Mouse (Mus musculus): ENCODE results near the gene Fam170b. TPM values are rescaled to one million over a fixed set of nuclear protein-coding genes. Genes with fewer than 3 reads are reported as not detected.

Gene Fam170b
- polyA plus RNA-seq, 1 experiment from 2014 or later: 0.17 TPM

DNA sequence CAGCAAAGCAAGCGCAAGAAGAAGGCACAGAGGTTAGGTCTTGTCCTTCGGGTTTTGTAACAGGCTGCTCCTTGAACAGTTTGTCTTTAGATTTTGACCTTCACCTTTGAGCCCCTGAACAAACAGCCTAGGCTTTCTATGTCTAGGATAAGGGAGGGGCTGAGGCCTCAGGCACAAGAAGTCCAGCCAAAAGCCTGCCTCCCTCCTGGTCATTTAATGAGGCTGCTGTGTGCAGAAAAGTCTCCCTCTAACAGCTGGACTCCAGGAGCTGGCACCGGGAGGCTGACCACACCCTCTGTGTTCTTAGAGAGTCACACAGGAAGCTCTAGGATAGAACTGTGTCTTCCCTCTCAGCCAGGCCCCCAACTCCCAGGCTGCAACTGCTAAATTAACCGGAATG lies 6.6 kb upstream of the Fam170b start:
- no peak for TF ChIP-seq CTCF (IDR thresholded peaks at IDR 0.05; ENCODE audit: low read depth)
- no peak overlapping the region for H3K4me3 ChIP-seq (ENCODE audit: low read depth, low read length)
- no peaks in the 10 kb centered on the region for H3K27me3 ChIP-seq (ENCODE audit: insufficient read depth, low read length)
- no peak overlapping the region for H3K4me2 ChIP-seq
- no peaks in the 10 kb centered on the region for H3K36me3 ChIP-seq (ENCODE audit: insufficient read depth)
- no peak overlapping the region for H3K9ac ChIP-seq
- DNase-seq: peak; percentile 67
- no peaks in the 10 kb centered on the region for H3K9me3 ChIP-seq (ENCODE audit: low read depth, low read length)
- H3K27ac ChIP-seq (ENCODE audit: low read depth): peak overlapping the region; percentile 90
- peaks cover 37% of the 10 kb centered on the region for H3K4me1 ChIP-seq (ENCODE audit: insufficient read depth)
- peak; percentile 29 for ATAC-seq (ENCODE audit: insufficient read depth)
- WGBS: 31% methylated on average over 4 of the region's 4 CpGs

DNA sequence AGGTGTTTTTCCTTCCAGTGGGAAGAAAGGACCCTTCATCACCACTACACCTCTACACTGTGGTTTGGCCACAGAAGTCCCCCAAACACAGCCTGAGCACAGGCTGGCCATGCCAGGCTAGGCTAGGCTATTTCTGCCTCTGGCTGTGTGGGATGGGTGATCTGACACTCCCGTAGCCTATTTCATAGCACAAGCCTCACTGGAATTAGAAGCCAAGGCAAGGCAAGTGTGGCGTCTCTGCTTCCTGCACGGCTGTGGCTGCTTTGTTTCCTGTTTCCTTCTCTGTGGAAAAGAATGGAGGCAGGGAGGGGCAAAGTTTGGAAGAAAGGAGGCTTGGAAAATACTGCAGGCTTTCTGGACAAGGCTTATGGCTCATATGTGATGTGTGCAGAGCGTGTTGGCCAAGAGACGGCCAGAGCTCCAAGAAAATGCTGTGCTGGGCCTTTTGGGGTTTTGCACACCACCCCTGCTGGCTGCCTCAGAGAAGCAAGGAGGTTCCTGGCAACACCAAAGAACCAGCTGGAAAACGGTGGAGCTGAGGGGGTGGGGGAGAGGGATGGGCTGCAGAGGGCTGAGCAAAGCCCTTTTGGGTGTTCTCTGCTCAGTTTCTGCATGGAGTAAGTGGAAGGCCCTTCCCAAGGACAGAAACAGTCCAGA lies 5.6 kb upstream of the Fam170b start:
- H3K27ac ChIP-seq (ENCODE audit: low read depth): peak overlapping the region; percentile 90
- no peak overlapping the region for H3K9ac ChIP-seq
- H3K4me1 ChIP-seq (ENCODE audit: insufficient read depth): peaks cover 41% of the 10 kb centered on the region
- WGBS: 28% methylated on average over 6 of the region's 6 CpGs
- no peaks in the 10 kb centered on the region for H3K36me3 ChIP-seq (ENCODE audit: insufficient read depth)
- no peaks in the 10 kb centered on the region for H3K27me3 ChIP-seq (ENCODE audit: insufficient read depth, low read length)
- ATAC-seq (ENCODE audit: insufficient read depth): peak; percentile 28
- DNase-seq: peak; percentile 74
- H3K4me2 ChIP-seq: no peak overlapping the region
- H3K9me3 ChIP-seq (ENCODE audit: low read depth, low read length): no peaks in the 10 kb centered on the region
- no peak overlapping the region for H3K4me3 ChIP-seq (ENCODE audit: low read depth, low read length)
- peak; percentile 31; the same call in 1 of the 2 replicates for TF ChIP-seq CTCF (IDR thresholded peaks at IDR 0.05; ENCODE audit: low read depth)

DNA sequence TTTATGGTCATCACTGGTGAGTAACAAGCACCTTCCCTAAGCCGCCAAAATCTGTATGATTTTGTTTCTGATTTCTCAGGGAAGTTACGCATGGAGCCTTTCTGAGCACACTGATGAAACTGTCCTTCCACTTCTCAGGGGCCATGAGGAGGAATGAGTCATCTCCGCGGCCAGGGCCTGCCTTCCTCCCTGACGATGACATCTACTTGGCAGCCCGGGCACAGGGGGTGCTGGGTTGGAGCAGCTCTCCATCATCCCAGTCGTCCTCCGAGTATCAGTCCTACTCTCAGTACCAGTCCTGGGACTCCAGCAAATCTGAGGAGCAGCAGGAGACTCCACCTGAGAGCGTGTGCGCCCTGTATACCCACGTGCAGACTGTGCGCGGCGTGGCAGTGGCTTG lies 1.4 kb downstream of the Fam170b start:
- Histone ChIP-seq H3K27me3 (ENCODE audit: insufficient read depth, low read length) (no peaks in the 10 kb centered on the region), H3K27ac (ENCODE audit: low read depth) (no peak overlapping the region), H3K4me2 (no peak overlapping the region), H3K4me1 (ENCODE audit: insufficient read depth) (0 out of 2 replicates have a peak, but pooled peaks cover 4% of the 10 kb centered on the region), H3K36me3 (ENCODE audit: insufficient read depth) (no peaks in the 10 kb centered on the region), H3K9ac (no peak overlapping the region), H3K9me3 (ENCODE audit: low read depth, low read length) (no peaks in the 10 kb centered on the region), H3K4me3 (ENCODE audit: low read depth, low read length) (no peak overlapping the region)
- 74% methylated on average over 14 of the region's 14 CpGs for WGBS
- TF ChIP-seq CTCF (IDR thresholded peaks at IDR 0.05; ENCODE audit: low read depth): no peak
- no peak for ATAC-seq (ENCODE audit: insufficient read depth)
- DNase-seq: no peak

DNA sequence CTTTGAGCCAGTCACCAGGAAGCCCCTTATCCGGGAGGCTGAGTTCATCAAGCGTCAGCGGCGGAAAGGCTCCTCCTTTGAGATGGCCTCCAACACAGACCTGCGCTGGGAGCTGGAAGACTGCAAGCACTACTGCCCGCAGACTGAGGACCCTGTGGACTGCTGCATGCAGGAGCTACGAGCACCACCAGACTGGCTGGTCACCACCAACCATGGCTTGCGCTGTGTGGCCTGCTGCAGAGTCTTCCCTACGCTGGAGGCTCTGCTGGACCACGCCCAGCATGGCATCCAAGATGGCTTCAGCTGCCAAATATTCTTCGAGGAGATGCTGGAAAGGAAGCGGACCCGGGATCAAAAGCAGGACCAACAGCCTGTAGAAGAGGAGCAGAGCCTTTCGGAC lies 1.8 kb downstream of the Fam170b start:
- Histone ChIP-seq H3K4me1 (ENCODE audit: insufficient read depth) (0 out of 2 replicates have a peak, but pooled peaks cover 4% of the 10 kb centered on the region), H3K4me2 (no peak overlapping the region), H3K9me3 (ENCODE audit: low read depth, low read length) (no peaks in the 10 kb centered on the region), H3K9ac (no peak overlapping the region), H3K36me3 (ENCODE audit: insufficient read depth) (no peaks in the 10 kb centered on the region), H3K27ac (ENCODE audit: low read depth) (no peak overlapping the region), H3K27me3 (ENCODE audit: insufficient read depth, low read length) (no peaks in the 10 kb centered on the region), H3K4me3 (ENCODE audit: low read depth, low read length) (no peak overlapping the region)
- TF ChIP-seq CTCF (IDR thresholded peaks at IDR 0.05; ENCODE audit: low read depth): no peak
- DNase-seq (no peak), ATAC-seq (ENCODE audit: insufficient read depth) (no peak)
- WGBS: 85% methylated on average over 14 of the region's 14 CpGs

DNA sequence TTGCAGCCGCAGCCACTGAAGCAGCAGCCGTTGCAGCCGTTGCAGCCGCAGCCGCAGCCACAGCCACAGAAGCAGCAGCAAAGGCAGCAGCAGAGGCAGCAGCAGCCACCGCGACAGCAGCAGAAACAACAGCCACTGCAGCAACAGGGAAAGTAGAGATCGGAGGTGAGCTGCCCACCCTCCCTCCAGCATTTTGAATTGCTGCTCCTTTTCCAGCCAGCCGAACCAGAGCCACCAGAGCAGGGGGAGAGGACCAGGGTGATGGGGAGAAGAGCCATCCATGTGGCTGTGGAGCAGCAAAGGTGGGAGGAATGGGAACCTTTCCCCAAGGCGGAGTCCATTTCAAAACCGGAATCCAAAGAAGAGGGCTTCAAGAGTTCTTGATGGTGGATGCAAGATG lies 2.4 kb downstream of the Fam170b start:
- no peaks in the 10 kb centered on the region for H3K27me3 ChIP-seq (ENCODE audit: insufficient read depth, low read length)
- H3K4me2 ChIP-seq: no peak overlapping the region
- 0 out of 2 replicates have a peak, but pooled peaks cover 4% of the 10 kb centered on the region for H3K4me1 ChIP-seq (ENCODE audit: insufficient read depth)
- H3K9ac ChIP-seq: no peak overlapping the region
- whole genome bisulfite sequencing: 87% methylated on average over 11 of the region's 11 CpGs
- H3K4me3 ChIP-seq (ENCODE audit: low read depth, low read length): no peak overlapping the region
- no peak overlapping the region for H3K27ac ChIP-seq (ENCODE audit: low read depth)
- no peaks in the 10 kb centered on the region for H3K9me3 ChIP-seq (ENCODE audit: low read depth, low read length)
- H3K36me3 ChIP-seq (ENCODE audit: insufficient read depth): no peaks in the 10 kb centered on the region
- no peak for ATAC-seq (ENCODE audit: insufficient read depth)
- no peak for DNase-seq
- no peak for TF ChIP-seq CTCF (IDR thresholded peaks at IDR 0.05; ENCODE audit: low read depth)

DNA sequence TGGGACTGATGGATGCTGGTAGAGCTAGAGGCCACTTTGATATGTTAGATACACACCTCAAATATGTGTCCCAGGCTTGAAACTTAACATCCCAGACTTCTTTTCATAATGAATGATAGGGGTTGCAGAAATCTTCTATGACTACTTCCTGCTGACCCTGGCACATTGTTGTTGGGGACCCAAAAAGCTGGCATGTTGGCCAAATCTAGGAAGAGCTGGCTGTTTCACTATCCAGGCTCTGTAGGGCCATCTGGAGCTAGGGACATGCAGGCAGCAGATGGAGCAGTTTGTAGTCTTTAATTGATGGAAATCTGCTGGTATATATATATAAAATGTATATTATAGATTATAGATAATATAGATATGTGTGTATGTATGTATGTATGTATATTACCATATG lies 8.3 kb downstream of the Fam170b start:
- no peaks in the 10 kb centered on the region for H3K9me3 ChIP-seq (ENCODE audit: low read depth, low read length)
- H3K27ac ChIP-seq (ENCODE audit: low read depth): no peak overlapping the region
- DNase-seq (no peak), ATAC-seq (ENCODE audit: insufficient read depth) (no peak)
- no peak overlapping the region for H3K4me2 ChIP-seq
- H3K4me1 ChIP-seq (ENCODE audit: insufficient read depth): no peaks in the 10 kb centered on the region
- no peaks in the 10 kb centered on the region for H3K27me3 ChIP-seq (ENCODE audit: insufficient read depth, low read length)
- no peak for TF ChIP-seq CTCF (IDR thresholded peaks at IDR 0.05; ENCODE audit: low read depth)
- no peak overlapping the region for H3K4me3 ChIP-seq (ENCODE audit: low read depth, low read length)
- H3K9ac ChIP-seq: no peak overlapping the region
- no peaks in the 10 kb centered on the region for H3K36me3 ChIP-seq (ENCODE audit: insufficient read depth)

DNA sequence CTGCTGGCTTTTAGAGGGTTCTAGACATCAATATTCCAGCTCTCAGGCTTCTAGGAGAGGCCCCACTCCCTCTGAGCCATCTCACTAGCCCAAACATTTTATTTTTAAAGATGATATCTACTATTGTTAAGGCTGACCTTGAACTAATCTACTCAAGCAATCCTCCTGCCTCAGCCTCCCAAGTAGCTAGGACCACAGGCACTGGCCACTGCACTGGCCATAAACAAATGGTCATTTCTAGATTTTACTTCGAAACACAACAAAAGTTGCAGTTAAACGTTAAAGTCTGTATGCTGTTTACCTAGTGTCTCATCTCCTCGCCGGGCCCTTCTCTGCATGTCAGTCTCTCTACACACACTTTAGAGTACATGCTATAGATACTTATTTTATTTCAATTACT lies 20.3 kb downstream of the Fam170b start:
- ATAC-seq (ENCODE audit: insufficient read depth) (no peak), DNase-seq (no peak)
- H3K27ac ChIP-seq (ENCODE audit: low read depth): no peak overlapping the region
- no peak for TF ChIP-seq CTCF (IDR thresholded peaks at IDR 0.05; ENCODE audit: low read depth)
- no peaks in the 10 kb centered on the region for H3K27me3 ChIP-seq (ENCODE audit: insufficient read depth, low read length)
- 79% methylated on average over 4 of the region's 4 CpGs for WGBS
- no peak overlapping the region for H3K4me3 ChIP-seq (ENCODE audit: low read depth, low read length)
- H3K9me3 ChIP-seq (ENCODE audit: low read depth, low read length): no peaks in the 10 kb centered on the region
- peaks cover 8% of the 10 kb centered on the region; the same call in 1 of the 2 replicates for H3K4me1 ChIP-seq (ENCODE audit: insufficient read depth)
- no peaks in the 10 kb centered on the region for H3K36me3 ChIP-seq (ENCODE audit: insufficient read depth)
- H3K9ac ChIP-seq: no peak overlapping the region
- no peak overlapping the region for H3K4me2 ChIP-seq

Measured in lung, embryonic 14.5 days (tissue).